Mouse (Mus musculus) spleen, adult 2 months (tissue): ENCODE measurements around the gene Farp1.

Experiments used
- CTCF ChIP-seq: fragments of 200-500 bp; IDR thresholded peaks from 2 replicates; pipeline ENCODE4 v1.5.1; 2011; ENCODE audit warnings: mild to moderate bottlenecking, inconsistent platforms; ENCODE audit not compliant: insufficient read depth, insufficient read length, insufficient replicate concordance; ENCODE audit errors: extremely low read depth
- POLR2A ChIP-seq: fragments of 200-500 bp; IDR thresholded peaks from 2 replicates; pipeline ENCODE4 v1.6.1; 2011; ENCODE audit warnings: low read depth, low read length, inconsistent platforms

DNA sequence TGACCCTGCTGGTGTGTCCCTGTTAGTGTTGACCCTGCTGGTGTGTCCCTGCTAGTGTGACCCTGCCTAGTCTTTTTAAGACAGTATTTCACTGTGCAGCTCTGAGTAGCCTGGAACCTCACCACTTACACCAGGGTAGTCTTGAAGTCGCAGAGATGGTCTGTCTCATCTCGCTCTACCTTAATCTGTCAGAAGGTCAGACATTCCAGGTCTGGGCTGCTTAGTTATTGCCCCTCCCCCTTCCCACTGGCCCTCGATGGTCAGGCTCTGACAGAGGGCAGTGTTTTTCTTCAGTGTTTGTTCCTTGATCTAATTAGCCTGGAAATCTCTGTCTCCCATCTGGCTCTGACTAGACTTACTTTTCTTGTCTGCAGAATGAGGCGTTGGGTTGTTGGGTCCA, 71.9 kb downstream of the Farp1 start:
- no peak for TF ChIP-seq POLR2A
- TF ChIP-seq CTCF = no peak
